Mouse (Mus musculus): ENCODE measurements at regions not wholly inside any gene's neighbourhood (a gene's known extent, or its start where the extent isn't known, plus 50 kb on each side); places are given as distances from the start of the nearest gene placed in this dataset.
A peak's percentile ranks its signal among the peaks of the same experiment; 100 is the strongest.

- no peaks in the 10 kb centered on the region for H3K36me3 ChIP-seq (replicated peaks; ENCODE audit: control insufficient read depth, insufficient read depth, low read length)
Measured at GRCm38 (mm10) chr9:101690402-101690861, 171.2 kb upstream of the 9630041A04Rik start.

GRCm38 (mm10) chr9:101689532-101690401, 171.9 kb upstream of the 9630041A04Rik start:
- Histone ChIP-seq H3K4me3 (ENCODE audit: low read depth, low read length) (no peak overlapping the region), H3K4me1 (ENCODE audit: control insufficient read depth, insufficient read depth) (no peaks in the 10 kb centered on the region), H3K4me2 (ENCODE audit: low read depth, low read length) (no peak overlapping the region), H3K27me3 (ENCODE audit: control insufficient read depth, insufficient read depth, low read length) (peaks cover 16% of the 10 kb centered on the region), H3K9ac (replicated peaks; ENCODE audit: low read depth, low read length) (no peak overlapping the region), H3K9me3 (replicated peaks; ENCODE audit: control insufficient read depth, low read length) (no peaks in the 10 kb centered on the region), H3K36me3 (replicated peaks; ENCODE audit: control insufficient read depth, insufficient read depth, low read length) (no peaks in the 10 kb centered on the region), H3K27ac (ENCODE audit: low read depth) (no peak overlapping the region)
- TF ChIP-seq EP300 (IDR thresholded peaks at IDR 0.05; ENCODE audit: low read depth) (no peak), CTCF (IDR thresholded peaks at IDR 0.05; ENCODE audit: low read depth) (peak; percentile 88)
- no peak; the same call in 1 of the 2 replicates for ATAC-seq (ENCODE audit: insufficient read depth, low read depth)
- WGBS = 15% methylated on average over 11 of the region's 11 CpGs
- DNase-seq (ENCODE audit: low spot score) = peak; percentile 45

More at GRCm38 (mm10) chr9:101690402-101690861, 171.2 kb upstream of the 9630041A04Rik start:
- Histone ChIP-seq H3K9ac (replicated peaks; ENCODE audit: low read depth, low read length) (no peak overlapping the region), H3K9me3 (replicated peaks; ENCODE audit: control insufficient read depth, low read length) (no peaks in the 10 kb centered on the region), H3K4me1 (ENCODE audit: control insufficient read depth, insufficient read depth) (no peaks in the 10 kb centered on the region), H3K27ac (ENCODE audit: low read depth) (no peak overlapping the region), H3K4me3 (ENCODE audit: low read depth, low read length) (no peak overlapping the region), H3K4me2 (ENCODE audit: low read depth, low read length) (no peak overlapping the region), H3K27me3 (ENCODE audit: control insufficient read depth, insufficient read depth, low read length) (peaks cover 16% of the 10 kb centered on the region)
- DNase-seq (ENCODE audit: low spot score) = no peak
- no peak for ATAC-seq (ENCODE audit: insufficient read depth, low read depth)
- TF ChIP-seq EP300 (IDR thresholded peaks at IDR 0.05; ENCODE audit: low read depth) (no peak), CTCF (IDR thresholded peaks at IDR 0.05; ENCODE audit: low read depth) (no peak)
- 22% methylated on average over 12 of the region's 12 CpGs for WGBS

GRCm38 (mm10) chr9:101687226-101687625, 174.4 kb upstream of the 9630041A04Rik start:
- Histone ChIP-seq H3K4me2 (ENCODE audit: low read depth, low read length) (no peak overlapping the region), H3K9me3 (replicated peaks; ENCODE audit: control insufficient read depth, low read length) (no peaks in the 10 kb centered on the region), H3K36me3 (replicated peaks; ENCODE audit: control insufficient read depth, insufficient read depth, low read length) (no peaks in the 10 kb centered on the region), H3K4me1 (ENCODE audit: control insufficient read depth, insufficient read depth) (no peaks in the 10 kb centered on the region), H3K4me3 (ENCODE audit: low read depth, low read length) (no peak overlapping the region), H3K9ac (replicated peaks; ENCODE audit: low read depth, low read length) (no peak overlapping the region), H3K27ac (ENCODE audit: low read depth) (no peak overlapping the region), H3K27me3 (ENCODE audit: control insufficient read depth, insufficient read depth, low read length) (peaks cover 16% of the 10 kb centered on the region)
- TF ChIP-seq CTCF (IDR thresholded peaks at IDR 0.05; ENCODE audit: low read depth) (no peak), EP300 (IDR thresholded peaks at IDR 0.05; ENCODE audit: low read depth) (no peak)
- ATAC-seq (ENCODE audit: insufficient read depth, low read depth) = no peak
- WGBS = 79% methylated on average over 6 of the region's 6 CpGs
- DNase-seq (ENCODE audit: low spot score) = no peak

- no peak overlapping the region for H3K4me2 ChIP-seq (ENCODE audit: low read depth, low read length)
- 39% methylated on average over 2 of the region's 2 CpGs for WGBS
- H3K27me3 ChIP-seq (ENCODE audit: control insufficient read depth, insufficient read depth, low read length) = no peaks in the 10 kb centered on the region
- H3K9ac ChIP-seq (replicated peaks; ENCODE audit: low read depth, low read length) = no peak overlapping the region
- peak; percentile 53 for ATAC-seq (ENCODE audit: insufficient read depth, low read depth)
- H3K9me3 ChIP-seq (replicated peaks; ENCODE audit: control insufficient read depth, low read length) = no peaks in the 10 kb centered on the region
- H3K27ac ChIP-seq (ENCODE audit: low read depth) = no peak overlapping the region
- TF ChIP-seq CTCF (IDR thresholded peaks at IDR 0.05; ENCODE audit: low read depth) (no peak), EP300 (IDR thresholded peaks at IDR 0.05; ENCODE audit: low read depth) (no peak)
- DNase-seq (ENCODE audit: low spot score) = peak; percentile 9
- no peaks in the 10 kb centered on the region for H3K36me3 ChIP-seq (replicated peaks; ENCODE audit: control insufficient read depth, insufficient read depth, low read length)
- no peak overlapping the region for H3K4me3 ChIP-seq (ENCODE audit: low read depth, low read length)
- H3K4me1 ChIP-seq (ENCODE audit: control insufficient read depth, insufficient read depth) = no peaks in the 10 kb centered on the region
Measured at GRCm38 (mm10) chr9:101677563-101677962, 184.1 kb upstream of the 9630041A04Rik start.

- Histone ChIP-seq H3K27ac (ENCODE audit: low read depth) (no peak overlapping the region), H3K36me3 (replicated peaks; ENCODE audit: control insufficient read depth, insufficient read depth, low read length) (no peaks in the 10 kb centered on the region), H3K9me3 (replicated peaks; ENCODE audit: control insufficient read depth, low read length) (no peaks in the 10 kb centered on the region), H3K27me3 (ENCODE audit: control insufficient read depth, insufficient read depth, low read length) (no peaks in the 10 kb centered on the region), H3K4me3 (ENCODE audit: low read depth, low read length) (no peak overlapping the region), H3K9ac (replicated peaks; ENCODE audit: low read depth, low read length) (no peak overlapping the region), H3K4me1 (ENCODE audit: control insufficient read depth, insufficient read depth) (no peaks in the 10 kb centered on the region), H3K4me2 (ENCODE audit: low read depth, low read length) (no peak overlapping the region)
- WGBS = 56% methylated on average over 1 of the region's 1 CpGs
- DNase-seq (ENCODE audit: low spot score) = no peak
- no peak for TF ChIP-seq CTCF (IDR thresholded peaks at IDR 0.05; ENCODE audit: low read depth)
- TF ChIP-seq EP300 (IDR thresholded peaks at IDR 0.05; ENCODE audit: low read depth) = no peak
- ATAC-seq (ENCODE audit: insufficient read depth, low read depth) = no peak
Measured at GRCm38 (mm10) chr9:101670111-101670510, 191.5 kb upstream of the 9630041A04Rik start.
